Mouse (Mus musculus): ENCODE measurements at regions not wholly inside any gene's neighbourhood (a gene's known extent, or its start where the extent isn't known, plus 50 kb on each side); places are given as distances from the start of the nearest gene placed in this dataset.

- no peak for DNase-seq (ENCODE audit: extremely low spot score, low spot score)
These were observed 153.2 kb downstream of the Dusp6 start for GRCm38 (mm10) chr10:99416271-99416670.

- DNase-seq (ENCODE audit: extremely low spot score, low spot score): no peak
These were observed 154.0 kb downstream of the Dusp6 start for GRCm38 (mm10) chr10:99416896-99417479.

- no peak for DNase-seq (ENCODE audit: extremely low spot score, low spot score)
These were observed 154.6 kb downstream of the Dusp6 start for GRCm38 (mm10) chr10:99417591-99417990.

- DNase-seq (ENCODE audit: extremely low spot score, low spot score): no peak
These were observed 155.5 kb downstream of the Dusp6 start for GRCm38 (mm10) chr10:99418497-99418896.

- no peak for DNase-seq (ENCODE audit: extremely low spot score, low spot score)
These were observed 156.5 kb downstream of the Dusp6 start for GRCm38 (mm10) chr10:99419532-99419931.

- DNase-seq (ENCODE audit: extremely low spot score, low spot score): no peak
These were observed 160.4 kb downstream of the Dusp6 start for GRCm38 (mm10) chr10:99423406-99423805.

GRCm38 (mm10) chr10:99425265-99425664 lies 162.2 kb downstream of the Dusp6 start:
- DNase-seq (ENCODE audit: extremely low spot score, low spot score): no peak

GRCm38 (mm10) chr10:99430175-99430574 lies 167.1 kb downstream of the Dusp6 start:
- no peak for DNase-seq (ENCODE audit: extremely low spot score, low spot score)

GRCm38 (mm10) chr10:99430669-99431561 lies 167.9 kb downstream of the Dusp6 start:
- DNase-seq (ENCODE audit: extremely low spot score, low spot score): no peak

- DNase-seq (ENCODE audit: extremely low spot score, low spot score): no peak
These were observed 174.0 kb downstream of the Dusp6 start for GRCm38 (mm10) chr10:99437060-99437459.

- no peak for DNase-seq (ENCODE audit: extremely low spot score, low spot score)
These were observed 177.1 kb downstream of the Dusp6 start for GRCm38 (mm10) chr10:99440169-99440568.

GRCm38 (mm10) chr10:99441014-99441413 lies 178.0 kb downstream of the Dusp6 start:
- DNase-seq (ENCODE audit: extremely low spot score, low spot score): no peak

GRCm38 (mm10) chr10:99441931-99442330 lies 178.9 kb downstream of the Dusp6 start:
- no peak for DNase-seq (ENCODE audit: extremely low spot score, low spot score)

GRCm38 (mm10) chr10:99443453-99444170 lies 180.6 kb downstream of the Dusp6 start:
- no peak for DNase-seq (ENCODE audit: extremely low spot score, low spot score)

GRCm38 (mm10) chr10:99450714-99451625 lies 187.9 kb downstream of the Dusp6 start:
- DNase-seq (ENCODE audit: extremely low spot score, low spot score): no peak

- peak; percentile 37 for DNase-seq (ENCODE audit: extremely low spot score, low spot score)
These were observed 188.8 kb downstream of the Dusp6 start for GRCm38 (mm10) chr10:99451639-99452417.

- DNase-seq (ENCODE audit: extremely low spot score, low spot score): no peak
These were observed 193.1 kb downstream of the Dusp6 start for GRCm38 (mm10) chr10:99456180-99456579.

- DNase-seq (ENCODE audit: extremely low spot score, low spot score): no peak
These were observed 195.0 kb downstream of the Dusp6 start for GRCm38 (mm10) chr10:99458047-99458446.

- no peak for DNase-seq (ENCODE audit: extremely low spot score, low spot score)
These were observed 196.2 kb downstream of the Dusp6 start for GRCm38 (mm10) chr10:99459171-99459660.

GRCm38 (mm10) chr10:99459823-99460361 lies 196.9 kb downstream of the Dusp6 start:
- no peak for DNase-seq (ENCODE audit: extremely low spot score, low spot score)
